Mouse (Mus musculus) liver, embryonic 11.5 days (tissue): ENCODE measurements around the gene Adam1b. TPM values are rescaled to one million over a fixed set of nuclear protein-coding genes. Genes with fewer than 3 reads are reported as not detected.

Experiments
- ATAC-seq: fragments of 200-750 bp; cut with Nextera tagmentation; replicated peaks from 2 replicates; pipeline ENCODE4 v1.8.0; 2017; ENCODE audit warnings: moderate number of reproducible peaks, mild to moderate bottlenecking, moderate TSS enrichment, moderate library complexity; ENCODE audit not compliant: low FRiP score
- DNase-seq: peaks from one replicate; pipeline ENCODE4 v3.0.0-alpha.2; 2017; ENCODE audit warnings: low spot score
- H3K27ac ChIP-seq: fragments of 300-500 bp; sonication (generic); 2 replicates; pipeline ENCODE4 v1.5.1; 2014; ENCODE audit warnings: mild to moderate bottlenecking, low read depth, low read length, control low read depth
- H3K27me3 ChIP-seq: fragments of 300-500 bp; sonication (generic); replicated peaks from 2 replicates; pipeline ENCODE4 v1.6.1; 2014; ENCODE audit warnings: low read length, mixed read lengths; ENCODE audit not compliant: control insufficient read depth, insufficient read depth
- H3K36me3 ChIP-seq: fragments of 300-500 bp; sonication (generic); 2 replicates; pipeline ENCODE4 v1.6.1; 2014; ENCODE audit warnings: mild to moderate bottlenecking, low read length, moderate library complexity, mixed read lengths; ENCODE audit not compliant: control insufficient read depth, insufficient read depth
- H3K4me1 ChIP-seq: fragments of 300-500 bp; sonication (generic); replicated peaks from 2 replicates; pipeline ENCODE4 v1.6.1; 2014; ENCODE audit warnings: low read length, mixed read lengths; ENCODE audit not compliant: control insufficient read depth, insufficient read depth
- H3K4me2 ChIP-seq: fragments of 300-500 bp; sonication (generic); 2 replicates; pipeline ENCODE4 v1.6.1; 2014; ENCODE audit warnings: mild to moderate bottlenecking, control low read depth, moderate library complexity
- H3K4me3 ChIP-seq: fragments of 300-500 bp; sonication (generic); 2 replicates; pipeline ENCODE4 v1.5.1; 2014; ENCODE audit warnings: low read depth, low read length, control low read depth
- H3K9ac ChIP-seq: fragments of 300-500 bp; sonication (generic); 2 replicates; pipeline ENCODE4 v1.6.1; 2014; ENCODE audit warnings: low read depth, low read length, control low read depth
- H3K9me3 ChIP-seq: fragments of 300-500 bp; sonication (generic); 2 replicates; pipeline ENCODE4 v1.6.1; 2016; ENCODE audit warnings: low read length, inconsistent platforms, mixed read lengths; ENCODE audit not compliant: control insufficient read depth
- WGBS: fragments of 180-500 bp; shearing (Covaris S2); extraction: QIAGEN DNeasy Blood & Tissue Kit; methylation state at CpG from one replicate; pipeline ENCODE4 v1.1.7; 2014; 5-methylcytosine and 5-hydroxymethylcytosine counted together
- polyA plus RNA-seq: library from polyadenylated mRNA; unstranded; fragments of >200 nt; fragmentation: Nextera tagmentation; extraction: Ambion mirVana; gene quantifications from 2 replicates; pipeline ENCODE4 v1.2.1, GENCODE M21; 2014

Adam1b gene
- polyA plus RNA-seq, 1 experiment from 2014 or later: not detected

GRCm38 (mm10) chr5:121474610-121475009 lies 28.6 kb downstream of the Adam1b start:
- Histone ChIP-seq H3K27ac (no peak overlapping the region), H3K27me3 (no peaks in the 10 kb centered on the region), H3K4me3 (no peak overlapping the region), H3K4me1 (peaks cover 20% of the 10 kb centered on the region), H3K9ac (no peak overlapping the region), H3K4me2 (no peak overlapping the region), H3K36me3 (no peaks in the 10 kb centered on the region), H3K9me3 (no peaks in the 10 kb centered on the region)
- DNase-seq: no peak
- ATAC-seq: no peak
- 78% methylated on average over 7 of the region's 7 CpGs for WGBS

- DNase-seq: no peak
- no peak for ATAC-seq
- Histone ChIP-seq H3K9me3 (no peaks in the 10 kb centered on the region), H3K36me3 (no peaks in the 10 kb centered on the region), H3K4me1 (peaks cover 23% of the 10 kb centered on the region), H3K27ac (no peak overlapping the region), H3K27me3 (no peaks in the 10 kb centered on the region), H3K4me2 (no peak overlapping the region), H3K9ac (no peak overlapping the region), H3K4me3 (no peak overlapping the region)
- 87% methylated on average over 2 of the region's 2 CpGs for WGBS
Measured at GRCm38 (mm10) chr5:121472411-121472810, 30.8 kb downstream of the Adam1b start.

GRCm38 (mm10) chr5:121469566-121469965 lies 33.7 kb downstream of the Adam1b start:
- Histone ChIP-seq H3K9me3 (no peaks in the 10 kb centered on the region), H3K4me3 (no peak overlapping the region), H3K27ac (no peak overlapping the region), H3K27me3 (no peaks in the 10 kb centered on the region), H3K4me2 (no peak overlapping the region), H3K36me3 (no peaks in the 10 kb centered on the region), H3K4me1 (peaks cover 6% of the 10 kb centered on the region; the same call in 1 of the 2 replicates), H3K9ac (no peak overlapping the region)
- WGBS: 30% methylated on average over 3 of the region's 3 CpGs
- no peak for ATAC-seq
- DNase-seq: no peak

- DNase-seq (no peak), ATAC-seq (no peak)
- no peaks in the 10 kb centered on the region for H3K9me3 ChIP-seq
- no peak overlapping the region for H3K4me3 ChIP-seq
- no peaks in the 10 kb centered on the region for H3K27me3 ChIP-seq
- H3K4me2 ChIP-seq: no peak overlapping the region
- no peak overlapping the region for H3K27ac ChIP-seq
- H3K4me1 ChIP-seq: peaks cover 17% of the 10 kb centered on the region
- no peaks in the 10 kb centered on the region for H3K36me3 ChIP-seq
- WGBS: 75% methylated on average over 5 of the region's 5 CpGs
- no peak overlapping the region for H3K9ac ChIP-seq
Measured at GRCm38 (mm10) chr5:121463601-121464250, 39.5 kb downstream of the Adam1b start.

GRCm38 (mm10) chr5:121462967-121463366 lies 40.3 kb downstream of the Adam1b start:
- Histone ChIP-seq H3K4me3 (no peak overlapping the region), H3K36me3 (no peaks in the 10 kb centered on the region), H3K27ac (no peak overlapping the region), H3K9ac (no peak overlapping the region), H3K27me3 (no peaks in the 10 kb centered on the region), H3K4me1 (peaks cover 17% of the 10 kb centered on the region), H3K9me3 (no peaks in the 10 kb centered on the region), H3K4me2 (no peak overlapping the region)
- DNase-seq (no peak), ATAC-seq (no peak)
- 77% methylated on average over 5 of the region's 5 CpGs for WGBS

- Histone ChIP-seq H3K36me3 (no peaks in the 10 kb centered on the region), H3K27me3 (no peaks in the 10 kb centered on the region), H3K9me3 (no peaks in the 10 kb centered on the region), H3K4me2 (peak overlapping the region; percentile 33), H3K27ac (no peak overlapping the region), H3K9ac (no peak overlapping the region), H3K4me3 (no peak overlapping the region), H3K4me1 (peaks cover 17% of the 10 kb centered on the region)
- ATAC-seq (peak; percentile 42), DNase-seq (peak; percentile 31)
- WGBS: 21% methylated on average over 1 of the region's 1 CpGs
Measured at GRCm38 (mm10) chr5:121462171-121462502, 41.1 kb downstream of the Adam1b start.

GRCm38 (mm10) chr5:121461339-121462170 lies 41.7 kb downstream of the Adam1b start:
- Histone ChIP-seq H3K27ac (no peak overlapping the region), H3K36me3 (no peaks in the 10 kb centered on the region), H3K4me1 (peaks cover 18% of the 10 kb centered on the region), H3K9me3 (no peaks in the 10 kb centered on the region), H3K4me2 (peak overlapping the region; percentile 33), H3K4me3 (no peak overlapping the region), H3K27me3 (no peaks in the 10 kb centered on the region), H3K9ac (no peak overlapping the region)
- 54% methylated on average over 4 of the region's 4 CpGs for WGBS
- ATAC-seq (peak; percentile 82), DNase-seq (peak; percentile 30)

- Histone ChIP-seq H3K4me3 (no peak overlapping the region), H3K4me1 (peaks cover 23% of the 10 kb centered on the region), H3K36me3 (no peaks in the 10 kb centered on the region), H3K4me2 (no peak overlapping the region), H3K27me3 (no peaks in the 10 kb centered on the region), H3K9ac (no peak overlapping the region), H3K9me3 (no peaks in the 10 kb centered on the region), H3K27ac (no peak overlapping the region; the same call in 1 of the 2 replicates)
- 67% methylated on average over 9 of the region's 9 CpGs for WGBS
- DNase-seq (peak; percentile 28), ATAC-seq (no peak)
Measured at GRCm38 (mm10) chr5:121455510-121456265, 47.5 kb downstream of the Adam1b start.
